Mouse (Mus musculus) heart, adult 11 months (tissue): ENCODE measurements around the gene Adamts2.

Source experiments
- DNase-seq: peaks from one replicate; pipeline ENCODE4 v3.0.0; 2022

Gene Adamts2

DNA sequence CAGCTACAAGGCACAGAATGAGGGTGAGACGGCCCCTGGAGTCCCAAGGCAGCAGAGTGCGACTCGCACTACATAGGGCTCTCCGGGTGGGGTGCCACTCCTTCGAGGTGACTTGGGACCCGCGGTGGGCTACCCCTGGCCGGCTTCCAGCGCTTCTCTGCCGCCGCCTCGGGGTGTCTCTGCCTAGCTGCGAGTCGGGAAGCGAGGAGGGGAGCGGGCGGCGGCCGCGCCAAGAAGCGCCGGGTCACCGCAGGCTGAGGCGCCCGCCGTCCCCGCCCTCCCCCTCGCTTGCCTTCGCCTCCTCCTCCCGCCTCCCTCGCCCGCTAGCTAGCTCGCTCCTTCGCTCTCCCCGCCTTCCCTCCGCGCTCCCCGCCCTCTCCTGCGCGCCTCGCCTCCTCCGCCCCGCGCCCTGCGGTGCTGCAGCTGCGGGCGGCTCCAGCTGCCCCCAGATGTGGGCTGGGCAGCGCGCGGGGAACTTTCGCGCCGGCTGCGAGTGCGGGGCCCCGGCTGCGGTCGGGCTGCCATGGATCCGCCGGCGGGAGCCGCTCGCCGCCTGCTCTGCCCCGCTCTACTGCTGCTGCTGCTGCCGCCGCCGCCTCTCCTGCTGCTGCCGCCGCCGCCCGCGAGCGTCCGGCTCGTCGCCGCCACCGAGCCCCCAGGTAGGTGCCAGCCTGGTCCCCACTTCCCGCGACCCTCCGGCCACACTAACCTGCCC lies at the start of gene Adamts2:
Gene Adamts2 (plus strand): TSS at position 444 of the 715 bp plus-strand sequence.
- DNase-seq, result peak; percentile 98

- DNase-seq, result no peak
Measured at GRCm38 (mm10) chr11:50557064-50557463, 44.8 kb upstream of the Adamts2 start.

GRCm38 (mm10) chr11:50559108-50559507 lies 42.8 kb upstream of the Adamts2 start:
- peak; percentile 89 for DNase-seq

- peak; percentile 91 for DNase-seq
Measured at GRCm38 (mm10) chr11:50565466-50566211, 36.2 kb upstream of the Adamts2 start.

DNA sequence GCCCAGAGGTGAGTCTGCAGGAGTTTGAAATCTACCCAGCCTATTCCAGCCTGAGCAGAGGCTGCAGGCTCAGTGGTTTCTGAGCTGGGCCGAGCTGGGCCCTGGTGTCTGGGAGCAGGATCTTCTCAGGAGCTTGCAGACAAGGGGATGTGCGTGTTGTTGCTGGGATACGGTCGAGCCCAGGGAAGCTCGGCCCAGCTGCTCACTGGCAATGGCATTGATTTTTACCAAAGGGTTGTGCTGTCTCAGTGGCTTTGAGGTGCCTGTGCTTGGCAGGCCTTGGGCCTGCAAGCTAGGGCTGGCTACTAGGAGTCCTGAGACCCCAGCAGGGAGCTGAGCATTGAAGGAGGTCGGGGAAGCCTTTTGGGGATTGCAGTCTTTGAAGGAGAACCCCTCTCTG lies 30.4 kb upstream of the Adamts2 start:
- no peak for DNase-seq

GRCm38 (mm10) chr11:50576521-50576920 lies 25.4 kb upstream of the Adamts2 start:
- no peak for DNase-seq

DNA sequence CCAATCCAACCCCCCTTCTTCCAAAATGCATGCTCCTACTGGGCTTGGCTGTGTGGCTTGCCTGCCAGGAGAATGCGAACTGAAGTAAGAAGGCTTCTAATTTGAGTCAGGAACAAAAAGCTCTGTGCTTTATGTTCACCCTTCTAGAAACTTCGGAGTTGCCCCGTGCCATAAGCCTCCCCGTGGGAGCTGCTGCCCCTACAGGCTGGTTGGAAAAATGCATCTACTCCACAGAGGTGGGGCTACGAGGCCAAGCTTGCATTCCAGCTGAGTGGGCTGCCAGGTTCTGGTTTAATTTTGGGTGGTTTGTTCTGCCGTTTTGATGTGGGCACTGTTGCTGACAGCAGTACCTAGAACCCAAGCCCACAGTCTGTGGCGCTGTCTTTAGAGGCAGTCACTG lies 14.9 kb upstream of the Adamts2 start:
- peak; percentile 92 for DNase-seq

GRCm38 (mm10) chr11:50587787-50588186 lies 14.1 kb upstream of the Adamts2 start:
- DNase-seq, result no peak

DNA sequence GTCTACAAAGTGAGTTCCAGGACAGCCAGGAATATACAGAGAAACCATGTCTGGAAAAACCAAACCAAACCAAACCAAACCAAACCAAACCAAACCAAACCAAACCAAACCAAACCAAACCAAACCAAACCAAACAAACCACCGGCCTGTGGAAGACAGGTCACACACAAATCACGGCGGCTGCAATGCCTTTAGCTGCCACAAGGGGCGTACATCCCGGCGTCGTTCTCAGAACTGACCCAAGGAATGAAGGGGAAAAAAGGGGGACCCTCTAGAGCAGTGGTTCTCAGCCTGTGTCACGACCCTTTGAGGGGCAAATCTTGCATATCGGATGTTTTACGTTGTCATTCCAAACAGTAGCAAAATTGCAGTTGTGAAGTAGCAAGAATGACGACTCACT lies 12.8 kb upstream of the Adamts2 start:
- DNase-seq, result peak; percentile 87

DNA sequence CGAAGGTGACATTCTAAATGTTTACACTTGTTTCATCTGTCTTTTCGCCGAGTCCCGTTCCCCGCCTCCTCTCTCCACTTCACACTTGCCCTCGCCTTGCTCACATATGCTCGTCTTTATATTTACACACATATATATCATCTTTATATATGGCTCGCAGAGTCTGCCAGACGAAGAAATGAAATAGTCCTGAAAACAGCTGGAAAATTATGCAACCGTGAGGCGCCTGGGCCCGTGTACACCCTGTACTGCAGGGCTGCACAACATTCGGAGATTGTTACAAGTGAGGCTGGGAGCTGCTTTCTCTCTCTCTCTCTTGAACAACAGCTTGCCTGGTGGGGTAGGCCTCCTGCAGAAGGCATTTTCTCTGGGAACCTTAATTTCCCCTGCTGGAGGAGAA lies 10.8 kb upstream of the Adamts2 start:
- no peak for DNase-seq

- DNase-seq, result no peak
Measured at GRCm38 (mm10) chr11:50592892-50593553, 8.9 kb upstream of the Adamts2 start.

- DNase-seq, result peak; percentile 85
Measured at GRCm38 (mm10) chr11:50596571-50596970, 5.3 kb upstream of the Adamts2 start.

GRCm38 (mm10) chr11:50599156-50599555 lies 2.7 kb upstream of the Adamts2 start:
- DNase-seq, result no peak

- DNase-seq, result peak; percentile 96
Measured at GRCm38 (mm10) chr11:50602356-50603081, 635 bp downstream of the Adamts2 start.

DNA sequence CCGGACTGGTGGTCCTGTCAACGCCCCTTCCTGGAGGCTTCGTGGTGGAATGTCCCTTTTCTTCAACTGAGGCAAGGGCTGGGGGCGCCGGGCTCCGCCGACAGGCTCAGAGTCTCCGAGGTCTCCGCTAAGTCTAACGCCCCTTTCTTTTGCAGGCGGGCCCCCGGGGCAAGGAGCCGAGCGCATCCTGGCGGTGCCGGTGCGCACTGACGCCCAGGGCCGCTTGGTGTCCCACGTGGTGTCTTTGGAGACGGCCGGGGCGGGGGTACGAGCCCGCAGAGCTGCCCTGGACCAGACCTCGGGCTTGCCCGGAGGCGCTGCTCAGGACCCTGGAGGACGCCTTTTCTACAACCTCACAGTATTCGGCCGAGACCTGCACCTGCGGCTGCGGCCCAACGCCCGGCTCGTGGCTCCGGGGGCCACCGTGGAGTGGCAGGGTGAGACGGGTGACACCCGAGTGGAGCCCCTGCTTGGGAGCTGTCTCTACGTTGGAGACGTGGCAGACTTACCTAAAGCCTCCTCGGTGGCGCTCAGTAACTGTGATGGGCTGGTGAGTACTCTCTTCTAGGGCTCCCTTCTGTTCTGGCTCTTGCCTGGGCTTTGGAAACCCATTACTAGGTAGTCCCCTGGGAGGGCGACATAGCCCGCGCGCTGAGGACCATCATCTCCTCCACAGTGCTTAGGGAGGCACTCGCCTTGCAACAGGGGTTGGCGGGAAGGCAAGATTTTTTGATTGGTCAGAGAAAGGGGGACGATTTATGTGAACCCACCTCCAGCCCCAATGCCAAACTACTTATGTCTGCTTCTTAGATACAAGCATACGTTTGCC lies 1.4 kb downstream of the Adamts2 start:
- DNase-seq, result peak; percentile 95

DNA sequence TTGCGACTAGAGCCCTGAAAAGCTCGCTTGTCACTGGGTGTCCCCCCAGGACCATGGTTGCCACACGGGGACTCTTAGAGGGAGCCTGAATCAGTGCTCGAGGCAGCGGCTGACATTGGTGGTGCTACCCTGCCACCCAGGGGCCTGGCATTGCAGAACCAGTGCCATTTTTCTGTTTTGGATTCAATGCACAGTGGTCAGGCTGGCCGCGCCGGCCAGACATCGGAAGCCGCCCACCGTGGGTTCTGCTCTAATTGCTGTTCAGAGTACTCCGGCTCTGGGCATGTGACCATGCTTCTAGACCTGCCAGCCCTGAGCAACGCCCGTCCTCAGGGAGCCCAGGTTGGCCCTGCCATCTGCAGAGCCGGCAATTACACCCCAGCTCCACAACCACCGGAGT lies 2.5 kb downstream of the Adamts2 start:
- DNase-seq, result no peak

GRCm38 (mm10) chr11:50611181-50611580 lies 9.3 kb downstream of the Adamts2 start:
- DNase-seq, result no peak

- peak; percentile 92 for DNase-seq
Measured at GRCm38 (mm10) chr11:50617015-50617543, 15.2 kb downstream of the Adamts2 start.

DNA sequence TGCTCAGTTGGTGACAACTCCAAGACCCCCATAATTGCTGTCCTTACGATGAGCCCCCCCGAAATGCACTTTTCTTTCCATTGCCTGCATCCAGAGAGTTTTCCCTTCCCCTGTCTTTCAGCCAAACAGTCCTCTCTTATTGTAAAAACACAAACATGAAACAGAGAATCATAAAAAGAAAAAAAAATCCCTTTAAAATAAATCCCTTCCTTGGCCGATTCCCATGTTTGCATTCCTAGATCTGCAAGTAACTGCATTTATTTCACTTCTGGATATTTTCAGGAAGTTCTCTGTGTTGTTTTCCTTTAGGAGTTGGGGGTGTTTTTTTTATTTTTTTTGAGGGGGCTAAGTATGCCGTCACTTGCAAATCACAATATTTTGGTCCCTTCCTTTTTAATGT lies 19.0 kb downstream of the Adamts2 start:
- DNase-seq, result no peak

DNA sequence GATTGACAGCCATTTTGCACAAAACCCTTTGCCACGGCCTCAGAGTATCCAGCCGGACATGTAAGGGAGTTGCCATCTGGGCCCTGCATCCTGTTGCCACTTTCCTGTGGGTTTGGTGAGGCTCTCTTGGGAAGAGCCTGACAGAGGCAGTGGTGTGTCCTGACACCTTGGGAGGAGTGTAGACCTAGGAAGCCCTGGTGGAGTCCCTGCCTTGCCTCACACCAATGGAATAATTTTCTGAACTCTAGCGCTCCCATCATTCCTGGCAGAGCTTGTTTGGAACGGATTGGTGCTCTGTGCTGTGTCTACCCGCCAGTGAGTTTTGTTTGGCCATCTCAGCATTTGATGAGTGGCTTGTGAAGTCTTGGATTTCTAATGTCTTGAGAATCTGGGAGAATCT lies 19.5 kb downstream of the Adamts2 start:
- peak; percentile 93 for DNase-seq

GRCm38 (mm10) chr11:50622238-50622726 lies 20.4 kb downstream of the Adamts2 start:
- DNase-seq, result peak; percentile 99

- no peak for DNase-seq
Measured at GRCm38 (mm10) chr11:50623806-50624205, 21.9 kb downstream of the Adamts2 start.
